Mouse (Mus musculus): Measurements from ENCODE around the gene Gpr6. TPM values are rescaled to one million over a fixed set of nuclear protein-coding genes. Genes with fewer than 3 reads are reported as not detected.

Gpr6 gene
- total RNA-seq (2018; cell fraction: chromatin; rRNA removed), result not detected
- total RNA-seq (2018; cell fraction: cytosol; rRNA removed), result not detected
- not detected for total RNA-seq (2018; cell fraction: nucleus; rRNA removed)
- polyA plus RNA-seq (2018), result not detected in 3 replicates

- Histone ChIP-seq H3K27ac (no peak within 1 kb of the TSS), H3K36me3 (ENCODE audit: inconsistent target) (no peaks in the 10 kb centered on the region), H3K4me3 (ENCODE audit: inconsistent target) (no peak within 1 kb of the TSS), H3K79me2 (ENCODE audit: inconsistent target) (no peaks in the 10 kb centered on the region)
- WGBS (ENCODE audit: missing documents), result 12% methylated on average over 23 of the region's 23 CpGs
Observed at GRCm38 (mm10) chr10:41072116-41072515, at the start of gene Gpr6. TSS of gene Gpr6 (minus strand) at chr10:41072285.

- Histone ChIP-seq H3K79me2 (ENCODE audit: inconsistent target) (no peaks in the 10 kb centered on the region), H3K4me3 (ENCODE audit: inconsistent target) (no peak overlapping the region), H3K27ac (no peak overlapping the region), H3K36me3 (ENCODE audit: inconsistent target) (no peaks in the 10 kb centered on the region)
- WGBS (ENCODE audit: missing documents), result 66% methylated on average over 2 of the region's 2 CpGs
Observed at GRCm38 (mm10) chr10:41100060-41100459, 28.0 kb upstream of the Gpr6 start.

- 87% methylated on average over 6 of the region's 6 CpGs for WGBS (ENCODE audit: missing documents)
- no peaks in the 10 kb centered on the region for H3K79me2 ChIP-seq (ENCODE audit: inconsistent target)
- H3K4me3 ChIP-seq (ENCODE audit: inconsistent target), result no peak overlapping the region
- H3K36me3 ChIP-seq (ENCODE audit: inconsistent target), result no peaks in the 10 kb centered on the region
- no peak overlapping the region for H3K27ac ChIP-seq
Observed at GRCm38 (mm10) chr10:41098137-41098536, 26.1 kb upstream of the Gpr6 start.

- Histone ChIP-seq H3K79me2 (ENCODE audit: inconsistent target) (no peaks in the 10 kb centered on the region), H3K36me3 (ENCODE audit: inconsistent target) (no peaks in the 10 kb centered on the region), H3K27ac (no peak overlapping the region), H3K4me3 (ENCODE audit: inconsistent target) (no peak overlapping the region)
- WGBS (ENCODE audit: missing documents), result 62% methylated on average over 7 of the region's 7 CpGs
Observed at GRCm38 (mm10) chr10:41088852-41089251, 16.8 kb upstream of the Gpr6 start.

- no peaks in the 10 kb centered on the region for H3K79me2 ChIP-seq (ENCODE audit: inconsistent target)
- 6% methylated on average over 11 of the region's 11 CpGs for WGBS (ENCODE audit: missing documents)
- no peaks in the 10 kb centered on the region for H3K36me3 ChIP-seq (ENCODE audit: inconsistent target)
- no peak overlapping the region for H3K27ac ChIP-seq
- no peak overlapping the region for H3K4me3 ChIP-seq (ENCODE audit: inconsistent target)
Observed at GRCm38 (mm10) chr10:41071696-41072095, 389 bp downstream of the Gpr6 start.

- H3K79me2 ChIP-seq (ENCODE audit: inconsistent target), result no peaks in the 10 kb centered on the region
- H3K27ac ChIP-seq, result no peak overlapping the region
- H3K36me3 ChIP-seq (ENCODE audit: inconsistent target), result no peaks in the 10 kb centered on the region
- no peak overlapping the region for H3K4me3 ChIP-seq (ENCODE audit: inconsistent target)
- 10% methylated on average over 68 of the region's 68 CpGs for WGBS (ENCODE audit: missing documents)
Observed at GRCm38 (mm10) chr10:41070693-41071651, 1.1 kb downstream of the Gpr6 start.

- Histone ChIP-seq H3K27ac (no peak overlapping the region), H3K79me2 (ENCODE audit: inconsistent target) (no peaks in the 10 kb centered on the region), H3K36me3 (ENCODE audit: inconsistent target) (no peaks in the 10 kb centered on the region), H3K4me3 (ENCODE audit: inconsistent target) (no peak overlapping the region)
- 85% methylated on average over 4 of the region's 4 CpGs for WGBS (ENCODE audit: missing documents)
Observed at GRCm38 (mm10) chr10:41060250-41060831, 11.7 kb downstream of the Gpr6 start.

- H3K79me2 ChIP-seq (ENCODE audit: inconsistent target), result no peaks in the 10 kb centered on the region
- no peak overlapping the region for H3K27ac ChIP-seq
- H3K36me3 ChIP-seq (ENCODE audit: inconsistent target), result no peaks in the 10 kb centered on the region
- 89% methylated on average over 9 of the region's 9 CpGs for WGBS (ENCODE audit: missing documents)
- H3K4me3 ChIP-seq (ENCODE audit: inconsistent target), result no peak overlapping the region
Observed at GRCm38 (mm10) chr10:41055581-41055980, 16.5 kb downstream of the Gpr6 start.

- Histone ChIP-seq H3K27ac (no peak overlapping the region), H3K36me3 (ENCODE audit: inconsistent target) (no peaks in the 10 kb centered on the region), H3K79me2 (ENCODE audit: inconsistent target) (no peaks in the 10 kb centered on the region), H3K4me3 (ENCODE audit: inconsistent target) (no peak overlapping the region)
- 70% methylated on average over 5 of the region's 5 CpGs for WGBS (ENCODE audit: missing documents)
Observed at GRCm38 (mm10) chr10:41054005-41054404, 18.1 kb downstream of the Gpr6 start.

- H3K36me3 ChIP-seq (ENCODE audit: inconsistent target), result no peaks in the 10 kb centered on the region
- 84% methylated on average over 11 of the region's 11 CpGs for WGBS (ENCODE audit: missing documents)
- H3K79me2 ChIP-seq (ENCODE audit: inconsistent target), result no peaks in the 10 kb centered on the region
- H3K4me3 ChIP-seq (ENCODE audit: inconsistent target), result no peak overlapping the region
- no peak overlapping the region for H3K27ac ChIP-seq
Observed at GRCm38 (mm10) chr10:41042272-41042671, 29.8 kb downstream of the Gpr6 start.

- H3K36me3 ChIP-seq (ENCODE audit: inconsistent target), result no peaks in the 10 kb centered on the region
- no peak overlapping the region for H3K4me3 ChIP-seq (ENCODE audit: inconsistent target)
- WGBS (ENCODE audit: missing documents), result 87% methylated on average over 9 of the region's 9 CpGs
Observed at GRCm38 (mm10) chr10:41041478-41041877, 30.6 kb downstream of the Gpr6 start.

GRCm38 (mm10) chr10:41040530-41041085 lies 31.5 kb downstream of the Gpr6 start:
- Histone ChIP-seq H3K27ac (no peak overlapping the region), H3K4me3 (ENCODE audit: inconsistent target) (no peak overlapping the region), H3K79me2 (ENCODE audit: inconsistent target) (no peaks in the 10 kb centered on the region), H3K36me3 (ENCODE audit: inconsistent target) (no peaks in the 10 kb centered on the region)

More at GRCm38 (mm10) chr10:41041478-41041877, 30.6 kb downstream of the Gpr6 start:
- no peaks in the 10 kb centered on the region for H3K79me2 ChIP-seq (ENCODE audit: inconsistent target)
- H3K27ac ChIP-seq, result no peak overlapping the region

- no peaks in the 10 kb centered on the region for H3K79me2 ChIP-seq (ENCODE audit: inconsistent target)
- WGBS (ENCODE audit: missing documents), result 96% methylated on average over 6 of the region's 6 CpGs
- H3K27ac ChIP-seq, result no peak overlapping the region
- no peak overlapping the region for H3K4me3 ChIP-seq (ENCODE audit: inconsistent target)
- H3K36me3 ChIP-seq (ENCODE audit: inconsistent target), result no peaks in the 10 kb centered on the region
Observed at GRCm38 (mm10) chr10:41038476-41038875, 33.6 kb downstream of the Gpr6 start.

- WGBS (ENCODE audit: missing documents), result 85% methylated on average over 8 of the region's 8 CpGs
Observed at GRCm38 (mm10) chr10:41037722-41038121, 34.4 kb downstream of the Gpr6 start.

GRCm38 (mm10) chr10:41032811-41033210 lies 39.3 kb downstream of the Gpr6 start:
- 94% methylated on average over 7 of the region's 7 CpGs for WGBS (ENCODE audit: missing documents)
- no peak overlapping the region for H3K27ac ChIP-seq
- no peaks in the 10 kb centered on the region for H3K79me2 ChIP-seq (ENCODE audit: inconsistent target)
- no peak overlapping the region for H3K4me3 ChIP-seq (ENCODE audit: inconsistent target)
- no peaks in the 10 kb centered on the region for H3K36me3 ChIP-seq (ENCODE audit: inconsistent target)

More at GRCm38 (mm10) chr10:41037722-41038121, 34.4 kb downstream of the Gpr6 start:
- Histone ChIP-seq H3K79me2 (ENCODE audit: inconsistent target) (no peaks in the 10 kb centered on the region), H3K4me3 (ENCODE audit: inconsistent target) (no peak overlapping the region), H3K27ac (no peak overlapping the region), H3K36me3 (ENCODE audit: inconsistent target) (no peaks in the 10 kb centered on the region)

All from macrophage (primary cell).